Mouse (Mus musculus): Measurements from ENCODE around the gene Gm21985. TPM values are rescaled to one million over a fixed set of nuclear protein-coding genes. Genes with fewer than 3 reads are reported as not detected.
"Not testable (repeated sequence)": the region's sequence is repeated elsewhere in the genome, so short reads cannot be mapped to it uniquely, and the experiment has no call there.

Gene Gm21985
- polyA plus RNA-seq, 1 experiment from 2014 or later = not detected

GRCm38 (mm10) chr2:112448046-112448445 is 181.9 kb downstream of the Gm21985 start:
- H3K4me1 ChIP-seq (ENCODE audit: control insufficient read depth, insufficient read depth, low read length); H3K9ac ChIP-seq (ENCODE audit: low read depth, low read length); H3K4me3 ChIP-seq (ENCODE audit: low read depth, low read length); H3K4me2 ChIP-seq (ENCODE audit: low read depth, low read length); H3K27ac ChIP-seq (replicated peaks; ENCODE audit: low read depth, low read length); H3K36me3 ChIP-seq (ENCODE audit: control insufficient read depth, insufficient read depth, low read length); DNase-seq (ENCODE audit: low spot score); ATAC-seq (ENCODE audit: low read depth); H3K9me3 ChIP-seq (ENCODE audit: control insufficient read depth, low read length); H3K27me3 ChIP-seq (replicated peaks; ENCODE audit: control insufficient read depth, insufficient read depth, low read length): not testable (repeated sequence)
- WGBS = 69% methylated on average over 4 of the region's 4 CpGs

- Histone ChIP-seq H3K4me2 (ENCODE audit: low read depth, low read length) (no peak overlapping the region), H3K36me3 (ENCODE audit: control insufficient read depth, insufficient read depth, low read length) (no peaks in the 10 kb centered on the region), H3K9ac (ENCODE audit: low read depth, low read length) (no peak overlapping the region), H3K4me3 (ENCODE audit: low read depth, low read length) (no peak overlapping the region), H3K27ac (replicated peaks; ENCODE audit: low read depth, low read length) (no peak overlapping the region), H3K27me3 (replicated peaks; ENCODE audit: control insufficient read depth, insufficient read depth, low read length) (no peaks in the 10 kb centered on the region), H3K4me1 (ENCODE audit: control insufficient read depth, insufficient read depth, low read length) (no peaks in the 10 kb centered on the region), H3K9me3 (ENCODE audit: control insufficient read depth, low read length) (no peaks in the 10 kb centered on the region)
- ATAC-seq (ENCODE audit: low read depth) = no peak
- no peak for DNase-seq (ENCODE audit: low spot score)
Observed at GRCm38 (mm10) chr2:112448510-112449059, 182.5 kb downstream of the Gm21985 start.

- WGBS = 32% methylated on average over 4 of the region's 4 CpGs
- DNase-seq (ENCODE audit: low spot score) = no peak
- H3K36me3 ChIP-seq (ENCODE audit: control insufficient read depth, insufficient read depth, low read length) = no peaks in the 10 kb centered on the region
- H3K4me2 ChIP-seq (ENCODE audit: low read depth, low read length) = no peak overlapping the region
- no peak overlapping the region for H3K27ac ChIP-seq (replicated peaks; ENCODE audit: low read depth, low read length)
- H3K4me1 ChIP-seq (ENCODE audit: control insufficient read depth, insufficient read depth, low read length) = no peaks in the 10 kb centered on the region
- ATAC-seq (ENCODE audit: low read depth) = no peak
- H3K27me3 ChIP-seq (replicated peaks; ENCODE audit: control insufficient read depth, insufficient read depth, low read length) = no peaks in the 10 kb centered on the region
- no peak overlapping the region for H3K9ac ChIP-seq (ENCODE audit: low read depth, low read length)
- no peak overlapping the region for H3K4me3 ChIP-seq (ENCODE audit: low read depth, low read length)
- H3K9me3 ChIP-seq (ENCODE audit: control insufficient read depth, low read length) = no peaks in the 10 kb centered on the region
Observed at GRCm38 (mm10) chr2:112449597-112450296, 183.6 kb downstream of the Gm21985 start.

- not testable (repeated sequence) for H3K27ac ChIP-seq (replicated peaks; ENCODE audit: low read depth, low read length); H3K9me3 ChIP-seq (ENCODE audit: control insufficient read depth, low read length); H3K4me3 ChIP-seq (ENCODE audit: low read depth, low read length); H3K27me3 ChIP-seq (replicated peaks; ENCODE audit: control insufficient read depth, insufficient read depth, low read length); H3K36me3 ChIP-seq (ENCODE audit: control insufficient read depth, insufficient read depth, low read length); H3K9ac ChIP-seq (ENCODE audit: low read depth, low read length); H3K4me2 ChIP-seq (ENCODE audit: low read depth, low read length); ATAC-seq (ENCODE audit: low read depth); H3K4me1 ChIP-seq (ENCODE audit: control insufficient read depth, insufficient read depth, low read length); DNase-seq (ENCODE audit: low spot score)
Observed at GRCm38 (mm10) chr2:112452513-112452912, 186.4 kb downstream of the Gm21985 start.

- Histone ChIP-seq H3K9me3 (ENCODE audit: control insufficient read depth, low read length) (no peaks in the 10 kb centered on the region), H3K4me1 (ENCODE audit: control insufficient read depth, insufficient read depth, low read length) (peaks cover 9% of the 10 kb centered on the region; the same call in 1 of the 2 replicates), H3K36me3 (ENCODE audit: control insufficient read depth, insufficient read depth, low read length) (no peaks in the 10 kb centered on the region), H3K27ac (replicated peaks; ENCODE audit: low read depth, low read length) (peak overlapping the region; percentile 74), H3K4me2 (ENCODE audit: low read depth, low read length) (peak overlapping the region; percentile 73), H3K4me3 (ENCODE audit: low read depth, low read length) (peak overlapping the region; percentile 93), H3K9ac (ENCODE audit: low read depth, low read length) (peak overlapping the region; percentile 92), H3K27me3 (replicated peaks; ENCODE audit: control insufficient read depth, insufficient read depth, low read length) (no peaks in the 10 kb centered on the region)
- WGBS = 26% methylated on average over 17 of the region's 17 CpGs
- peak; percentile 69 for ATAC-seq (ENCODE audit: low read depth)
- DNase-seq (ENCODE audit: low spot score) = no peak
Observed at GRCm38 (mm10) chr2:112454125-112454861, 188.2 kb downstream of the Gm21985 start.

GRCm38 (mm10) chr2:112454862-112455564 is 188.9 kb downstream of the Gm21985 start, which contains the start of gene Emc7:
Emc7 (plus strand) TSS chr2:112454997.
- 0% methylated on average over 47 of the region's 49 CpGs for WGBS

More at GRCm38 (mm10) chr2:112454862-112455564, 188.9 kb downstream of the Gm21985 start, which contains the start of gene Emc7:
- peaks cover 2% of the 10 kb centered on the region; the same call in 1 of the 2 replicates for H3K36me3 ChIP-seq (ENCODE audit: control insufficient read depth, insufficient read depth, low read length)
- H3K9ac ChIP-seq (ENCODE audit: low read depth, low read length) = peak within 1 kb of the TSS; percentile 92
- peak; percentile 99 for ATAC-seq (ENCODE audit: low read depth)
- H3K27ac ChIP-seq (replicated peaks; ENCODE audit: low read depth, low read length) = peak within 1 kb of the TSS; percentile 74
- peaks cover 9% of the 10 kb centered on the region; the same call in 1 of the 2 replicates for H3K4me1 ChIP-seq (ENCODE audit: control insufficient read depth, insufficient read depth, low read length)
- DNase-seq (ENCODE audit: low spot score) = peak; percentile 97
- H3K4me3 ChIP-seq (ENCODE audit: low read depth, low read length) = peak within 1 kb of the TSS; percentile 93
- H3K27me3 ChIP-seq (replicated peaks; ENCODE audit: control insufficient read depth, insufficient read depth, low read length) = no peaks in the 10 kb centered on the region
- H3K9me3 ChIP-seq (ENCODE audit: control insufficient read depth, low read length) = no peaks in the 10 kb centered on the region
- H3K4me2 ChIP-seq (ENCODE audit: low read depth, low read length) = peak within 1 kb of the TSS; percentile 93

Other genes with a start within 250 kb of the Gm21985 start
- gene Olfr1311, start 241.9 kb upstream of the Gm21985 start, polyA plus RNA-seq (2014; fragmentation: Nextera tagmentation; extraction: Ambion mirVana) = not detected in 2 replicates
- not detected in 2 replicates for gene Olfr1312, start 216.1 kb upstream of the Gm21985 start, polyA plus RNA-seq (2014; fragmentation: Nextera tagmentation; extraction: Ambion mirVana)
- 0.13 TPM in 1 of 2 replicates, not detected in the other for gene Olfr1313, start 188.5 kb upstream of the Gm21985 start, polyA plus RNA-seq (2014; fragmentation: Nextera tagmentation; extraction: Ambion mirVana)
- not detected in 2 replicates for gene Olfr1314, start 169.5 kb upstream of the Gm21985 start, polyA plus RNA-seq (2014; fragmentation: Nextera tagmentation; extraction: Ambion mirVana)
- gene Olfr1315-ps1, start 150.9 kb upstream of the Gm21985 start, polyA plus RNA-seq (2014; fragmentation: Nextera tagmentation; extraction: Ambion mirVana) = not detected in 2 replicates
- not detected in 2 replicates for gene Olfr1316, start 131.3 kb upstream of the Gm21985 start, polyA plus RNA-seq (2014; fragmentation: Nextera tagmentation; extraction: Ambion mirVana)
- gene Olfr1317, start 126.0 kb upstream of the Gm21985 start, polyA plus RNA-seq (2014; fragmentation: Nextera tagmentation; extraction: Ambion mirVana) = not detected in 2 replicates
- not detected in 2 replicates for gene Olfr1318, start 112.1 kb upstream of the Gm21985 start, polyA plus RNA-seq (2014; fragmentation: Nextera tagmentation; extraction: Ambion mirVana)
- 17.5 and 19.3 TPM in 2 replicates for gene Lpcat4, start 26.8 kb upstream of the Gm21985 start, polyA plus RNA-seq (2014; fragmentation: Nextera tagmentation; extraction: Ambion mirVana)
- not detected in 2 replicates for gene Nutm1, start 7.0 kb upstream of the Gm21985 start, polyA plus RNA-seq (2014; fragmentation: Nextera tagmentation; extraction: Ambion mirVana)
- gene Nop10, start 4.4 kb upstream of the Gm21985 start, polyA plus RNA-seq (2014; fragmentation: Nextera tagmentation; extraction: Ambion mirVana) = 186 and 203 TPM in 2 replicates
- 15.6 and 16.5 TPM in 2 replicates for gene Slc12a6, start 489 bp upstream of the Gm21985 start, polyA plus RNA-seq (2014; fragmentation: Nextera tagmentation; extraction: Ambion mirVana)
- gene Emc4, start 101.7 kb downstream of the Gm21985 start, polyA plus RNA-seq (2014; fragmentation: Nextera tagmentation; extraction: Ambion mirVana) = 108 TPM in 2 replicates
- gene Katnbl1, start 112.9 kb downstream of the Gm21985 start, polyA plus RNA-seq (2014; fragmentation: Nextera tagmentation; extraction: Ambion mirVana) = 50.1 and 53.1 TPM in 2 replicates
- gene Emc7, start 188.7 kb downstream of the Gm21985 start, polyA plus RNA-seq (2014; fragmentation: Nextera tagmentation; extraction: Ambion mirVana) = 20.5 and 21.9 TPM in 2 replicates
- gene Chrm5, start 214.5 kb downstream of the Gm21985 start, polyA plus RNA-seq (2014; fragmentation: Nextera tagmentation; extraction: Ambion mirVana) = 0.14 TPM in 1 of 2 replicates, not detected in the other
- 6.1 and 7.4 TPM in 2 replicates for gene Aven, start 226.7 kb downstream of the Gm21985 start, polyA plus RNA-seq (2014; fragmentation: Nextera tagmentation; extraction: Ambion mirVana)